Mouse (Mus musculus): Measurements from ENCODE around the gene Bmp5. TPM values are rescaled to one million over a fixed set of nuclear protein-coding genes. Genes with fewer than 3 reads are reported as not detected.

Gene Bmp5
- total RNA-seq, 1 experiment from 2014 or later = not detected

GRCm38 (mm10) chr9:75832468-75832867, 57.3 kb downstream of the Bmp5 start:
- ATAC-seq (ENCODE audit: extremely low read depth, insufficient number of reproducible peaks, low FRiP score, poor library complexity, severe bottlenecking) = no peak

- ATAC-seq (ENCODE audit: extremely low read depth, insufficient number of reproducible peaks, low FRiP score, poor library complexity, severe bottlenecking) = no peak
Observed at GRCm38 (mm10) chr9:75833189-75833732, 58.1 kb downstream of the Bmp5 start.

- ATAC-seq (ENCODE audit: extremely low read depth, insufficient number of reproducible peaks, low FRiP score, poor library complexity, severe bottlenecking) = no peak
Observed at GRCm38 (mm10) chr9:75839450-75839849, 64.3 kb downstream of the Bmp5 start.

DNA sequence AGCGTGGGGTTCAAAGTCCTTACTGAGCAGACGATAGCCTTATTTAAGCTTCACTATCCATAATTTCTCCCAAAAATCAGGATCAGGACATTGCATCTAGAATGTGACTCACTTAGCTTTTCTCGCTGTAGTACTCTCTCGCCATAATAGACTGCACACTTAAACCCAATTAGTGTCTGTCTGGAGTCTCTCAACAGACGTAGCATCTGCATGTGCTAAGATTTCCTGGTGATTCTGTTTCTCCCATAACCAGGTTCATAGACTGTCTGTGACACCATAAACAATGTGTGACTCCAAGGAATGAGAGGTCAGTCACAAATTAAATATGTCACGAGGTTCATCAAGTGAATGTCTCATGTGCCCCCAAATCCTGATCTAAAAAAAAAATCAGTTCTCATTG, 65.7 kb downstream of the Bmp5 start:
- no peak for ATAC-seq (ENCODE audit: extremely low read depth, insufficient number of reproducible peaks, low FRiP score, poor library complexity, severe bottlenecking)

GRCm38 (mm10) chr9:75846010-75846409, 70.8 kb downstream of the Bmp5 start:
- ATAC-seq (ENCODE audit: extremely low read depth, insufficient number of reproducible peaks, low FRiP score, poor library complexity, severe bottlenecking) = no peak

GRCm38 (mm10) chr9:75850670-75851228, 75.6 kb downstream of the Bmp5 start:
- no peak for ATAC-seq (ENCODE audit: extremely low read depth, insufficient number of reproducible peaks, low FRiP score, poor library complexity, severe bottlenecking)

DNA sequence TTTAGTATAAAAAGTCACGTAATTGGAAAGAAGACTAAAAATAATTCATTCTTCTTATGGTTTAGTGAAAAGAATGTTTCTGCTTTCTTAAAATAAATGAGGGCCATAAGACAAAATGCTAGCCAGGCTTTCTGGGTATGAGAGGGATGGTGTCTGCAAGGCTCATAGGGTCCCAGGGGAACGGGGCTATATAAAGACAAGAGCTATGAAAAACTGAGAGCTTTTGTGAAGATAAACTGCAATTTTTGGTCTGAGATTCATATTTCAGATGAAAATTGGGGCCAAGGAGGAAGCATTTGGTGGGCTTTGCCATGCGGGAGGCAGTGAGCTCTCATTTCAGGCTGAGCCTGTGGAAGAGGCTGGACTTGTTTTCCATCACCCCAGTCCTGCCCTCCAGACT, 83.0 kb downstream of the Bmp5 start:
- ATAC-seq (ENCODE audit: extremely low read depth, insufficient number of reproducible peaks, low FRiP score, poor library complexity, severe bottlenecking) = no peak

DNA sequence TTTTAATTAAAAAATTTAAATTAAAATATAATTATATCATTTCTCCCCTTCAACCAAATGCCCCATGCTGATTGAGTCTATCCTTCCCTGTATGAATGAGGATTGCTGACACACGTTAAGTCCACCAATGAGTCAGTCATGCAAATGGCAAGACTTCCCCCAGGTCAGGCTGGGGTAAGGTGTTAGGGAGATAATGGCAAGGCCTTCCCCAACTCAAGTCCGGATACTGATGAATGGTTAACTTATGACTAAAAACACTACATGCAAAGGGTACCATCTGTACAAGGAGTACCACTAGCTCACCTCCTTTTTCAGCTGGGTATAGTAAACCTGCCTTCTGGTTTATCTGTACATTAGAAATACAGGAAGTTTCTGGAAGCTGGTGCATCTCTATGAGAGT, 83.8 kb downstream of the Bmp5 start:
- ATAC-seq (ENCODE audit: extremely low read depth, insufficient number of reproducible peaks, low FRiP score, poor library complexity, severe bottlenecking) = no peak

- ATAC-seq (ENCODE audit: extremely low read depth, insufficient number of reproducible peaks, low FRiP score, poor library complexity, severe bottlenecking) = no peak
Observed at GRCm38 (mm10) chr9:75870332-75871177, 95.4 kb downstream of the Bmp5 start.

DNA sequence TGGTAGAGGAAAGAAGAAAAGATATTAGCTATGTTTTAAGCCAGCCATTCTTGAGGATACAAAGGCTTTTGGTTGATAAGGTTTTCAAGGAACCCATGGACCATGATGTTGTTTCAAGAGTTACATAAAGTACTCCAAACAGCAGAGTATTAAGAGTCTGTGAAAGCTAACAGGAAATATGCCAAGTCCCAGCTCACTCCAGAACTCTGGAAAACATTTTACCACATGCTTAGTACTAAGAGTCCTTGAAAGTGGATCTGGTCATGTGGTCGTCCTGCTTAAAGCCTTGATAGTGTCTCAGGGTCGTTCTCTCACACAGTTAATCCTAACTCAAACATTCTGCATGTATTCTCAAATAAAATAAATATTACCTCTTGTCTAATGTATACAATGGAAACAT, 101.2 kb downstream of the Bmp5 start:
- no peak for ATAC-seq (ENCODE audit: extremely low read depth, insufficient number of reproducible peaks, low FRiP score, poor library complexity, severe bottlenecking)

- no peak for ATAC-seq (ENCODE audit: extremely low read depth, insufficient number of reproducible peaks, low FRiP score, poor library complexity, severe bottlenecking)
Observed at GRCm38 (mm10) chr9:75883481-75884190, 108.5 kb downstream of the Bmp5 start.

DNA sequence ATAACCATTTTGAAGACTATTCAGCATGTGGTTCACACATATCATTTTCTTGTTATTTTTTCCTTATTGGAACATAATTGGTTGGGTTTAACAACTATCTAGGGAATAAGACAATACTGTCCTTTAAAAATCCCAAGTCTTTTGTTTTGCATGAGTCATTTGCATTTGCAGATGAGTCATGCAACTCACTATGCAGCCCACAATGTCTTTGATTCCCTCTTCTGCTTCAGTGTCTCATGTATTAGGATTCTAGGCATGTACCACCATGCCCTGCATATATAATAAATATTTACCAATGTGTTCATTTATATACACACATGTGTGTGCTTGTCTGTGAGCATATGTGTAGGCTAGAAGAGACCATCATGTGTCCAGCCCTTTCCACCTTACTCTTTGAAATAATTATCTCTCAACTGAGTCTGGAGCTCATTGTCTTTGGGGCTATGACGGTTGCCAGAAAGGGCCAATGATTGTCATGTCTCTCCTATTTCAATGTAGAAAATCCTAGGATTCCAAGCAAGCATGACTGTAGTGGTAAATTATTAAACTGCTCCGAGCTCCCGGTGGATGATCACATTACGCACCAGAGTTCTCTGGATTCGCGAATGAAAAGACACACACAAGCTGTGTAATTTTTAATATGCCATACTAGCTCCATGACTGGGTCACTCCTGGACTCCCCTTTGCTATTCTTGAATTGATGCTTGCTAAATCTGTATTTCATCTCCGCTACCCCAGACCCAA, 111.8 kb downstream of the Bmp5 start:
- ATAC-seq (ENCODE audit: extremely low read depth, insufficient number of reproducible peaks, low FRiP score, poor library complexity, severe bottlenecking) = no peak

DNA sequence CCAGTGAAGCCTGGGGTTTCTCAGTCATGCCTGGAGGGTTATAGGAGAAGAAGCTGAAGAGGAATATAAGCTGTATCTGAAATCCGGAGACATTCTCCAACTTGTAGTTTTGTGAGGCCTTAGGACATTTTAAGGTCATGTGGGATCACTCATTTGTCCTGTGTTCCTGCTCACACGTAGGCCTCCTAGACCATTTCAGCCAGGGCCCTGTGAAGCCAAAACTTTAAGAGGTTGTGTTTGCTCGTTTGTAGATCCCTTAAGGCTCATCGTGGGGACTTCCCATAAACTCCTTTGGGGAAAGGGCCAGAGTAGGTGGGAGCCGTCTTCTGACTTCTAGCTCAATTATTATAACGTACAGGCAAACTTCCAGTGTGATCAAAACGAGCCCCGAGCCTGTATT, 121.8 kb downstream of the Bmp5 start:
- ATAC-seq (ENCODE audit: extremely low read depth, insufficient number of reproducible peaks, low FRiP score, poor library complexity, severe bottlenecking) = no peak

GRCm38 (mm10) chr9:75898022-75898421, 122.9 kb downstream of the Bmp5 start:
- ATAC-seq (ENCODE audit: extremely low read depth, insufficient number of reproducible peaks, low FRiP score, poor library complexity, severe bottlenecking) = no peak

DNA sequence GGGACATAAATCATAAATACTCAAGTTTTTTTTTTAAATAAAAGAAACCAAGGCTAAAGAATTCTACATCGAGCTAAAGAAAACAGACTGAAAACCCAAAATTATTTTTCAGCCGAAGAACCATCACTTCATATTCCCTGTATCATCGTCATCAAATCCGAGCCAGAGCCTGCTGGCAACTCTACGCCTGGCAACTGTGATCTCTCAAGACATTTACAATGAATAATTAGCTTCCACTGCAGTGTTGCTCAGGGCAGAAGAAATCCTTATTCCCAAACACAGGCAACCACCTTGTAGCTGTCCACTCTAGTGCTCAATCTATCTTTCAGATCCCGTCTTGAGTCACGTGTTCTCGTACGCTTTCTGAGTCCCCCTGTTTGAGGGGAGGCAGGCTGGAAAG, 126.1 kb downstream of the Bmp5 start:
- ATAC-seq (ENCODE audit: extremely low read depth, insufficient number of reproducible peaks, low FRiP score, poor library complexity, severe bottlenecking) = no peak

GRCm38 (mm10) chr9:75905497-75905896, 130.3 kb downstream of the Bmp5 start:
- no peak for ATAC-seq (ENCODE audit: extremely low read depth, insufficient number of reproducible peaks, low FRiP score, poor library complexity, severe bottlenecking)

DNA sequence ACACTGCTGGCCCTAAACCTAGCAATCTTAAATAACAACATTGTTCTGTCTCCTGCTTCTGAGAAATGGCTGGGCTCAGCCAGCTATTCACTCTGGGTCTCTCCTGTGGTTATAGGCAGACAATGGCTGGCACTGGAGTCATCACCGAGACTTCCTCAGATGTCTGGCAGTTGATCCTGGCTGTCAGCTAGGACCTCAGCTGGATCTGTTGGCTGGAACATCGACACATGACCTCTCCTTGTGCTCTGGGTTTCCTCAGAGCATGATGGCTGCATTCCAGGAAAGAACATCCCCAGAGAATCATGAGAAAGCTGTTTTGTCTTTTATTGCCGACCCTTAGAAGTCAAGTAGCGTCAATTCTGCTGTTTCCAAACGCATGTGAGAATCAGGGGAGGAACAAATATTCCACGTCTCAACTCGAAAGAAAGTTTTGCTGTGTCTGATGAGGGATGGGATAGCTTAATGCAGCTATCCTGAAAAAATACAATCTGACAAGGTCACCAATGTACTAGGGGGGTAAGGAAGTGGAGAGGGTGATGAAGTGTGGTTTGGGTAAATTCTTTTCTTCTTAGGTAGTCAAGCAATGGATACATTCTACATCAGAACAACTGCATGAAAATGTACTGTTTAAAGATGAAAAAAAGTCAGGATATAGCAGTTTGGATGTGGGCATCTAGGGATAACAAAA, 135.1 kb downstream of the Bmp5 start:
- no peak for ATAC-seq (ENCODE audit: extremely low read depth, insufficient number of reproducible peaks, low FRiP score, poor library complexity, severe bottlenecking)

DNA sequence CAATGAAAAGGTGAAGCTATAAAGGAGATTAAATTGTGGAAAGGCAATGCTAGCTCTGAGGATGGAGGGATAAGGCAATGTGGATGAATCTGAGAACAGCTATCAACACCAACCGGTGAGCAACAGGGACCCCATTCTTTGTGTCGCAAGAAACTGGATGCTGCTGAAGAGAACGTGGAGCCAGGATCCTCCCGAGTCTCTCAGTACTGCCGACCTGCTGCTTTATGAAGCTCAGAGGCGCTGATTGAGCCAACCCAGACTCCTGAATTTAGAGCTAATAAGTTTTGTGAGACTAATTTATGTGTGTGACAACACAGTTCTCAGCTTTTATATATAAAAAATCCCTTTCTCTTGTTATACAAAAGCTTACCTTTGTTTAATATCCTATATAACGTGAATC, 136.4 kb downstream of the Bmp5 start:
- no peak for ATAC-seq (ENCODE audit: extremely low read depth, insufficient number of reproducible peaks, low FRiP score, poor library complexity, severe bottlenecking)

GRCm38 (mm10) chr9:75916027-75916426, 140.9 kb downstream of the Bmp5 start:
- no peak for ATAC-seq (ENCODE audit: extremely low read depth, insufficient number of reproducible peaks, low FRiP score, poor library complexity, severe bottlenecking)

All from neutrophil, adult 5-6 weeks (primary cell).